Mouse (Mus musculus) CH12.LX (cell line): ENCODE results near the gene Cap1. TPM values are rescaled to one million over a fixed set of nuclear protein-coding genes. Genes with fewer than 3 reads are reported as not detected.

Experiments
- DNase-seq: peaks from one replicate; pipeline ENCODE4 v3.0.0-alpha.2; 2013; ENCODE audit errors: extremely low read depth
- H3K27ac ChIP-seq: 2 replicates; pipeline ENCODE4 v1.5.1; 2012; ENCODE audit warnings: low read depth, mild to moderate bottlenecking, control low read depth, moderate library complexity; ENCODE audit not compliant: insufficient read depth
- H3K27me3 ChIP-seq: replicated peaks from 2 replicates; pipeline ENCODE3; 2012; ENCODE audit warnings: inconsistent platforms
- H3K36me3 ChIP-seq, 2 experiments: replicated peaks in 1 of 2; 2 replicates each; pipeline versions ENCODE3 to v1.6.1; 2012; ENCODE audit warnings: inconsistent platforms in 1 of 2, low read length in 1 of 2, mild to moderate bottlenecking in 1 of 2, mixed read lengths in 1 of 2, moderate library complexity in 1 of 2; ENCODE audit not compliant: control insufficient read depth in 1 of 2, insufficient read depth in 1 of 2
- H3K4me1 ChIP-seq, 2 experiments: 2 replicates each; pipeline ENCODE4 v1.6.1; 2012; ENCODE audit warnings: inconsistent platforms in 1 of 2, moderate library complexity in 1 of 2; ENCODE audit not compliant: insufficient read depth in 2 of 2, control insufficient read depth in 1 of 2
- H3K4me2 ChIP-seq: 2 replicates; pipeline ENCODE4 v1.6.1; 2012; ENCODE audit warnings: low read depth, mild to moderate bottlenecking, control low read depth; ENCODE audit not compliant: poor library complexity, insufficient read depth, severe bottlenecking
- H3K4me3 ChIP-seq, 3 experiments: fragments of 150-350 bp in 1 of 3; sonication (generic) in 1 of 3; replicated peaks in 1 of 3; 2 replicates each; pipeline versions ENCODE3 to v1.5.1; 2011 to 2012; ENCODE audit warnings: low read depth in 2 of 3, low read length in 2 of 3, mild to moderate bottlenecking in 2 of 3, moderate library complexity in 2 of 3, control low read depth in 1 of 3, improper control_type of control experiment in 1 of 3, inconsistent platforms in 1 of 3, mixed read lengths in 1 of 3; ENCODE audit not compliant: poor library complexity in 1 of 3
- H3K79me2 ChIP-seq: replicated peaks from 2 replicates; pipeline ENCODE4 v1.6.1; 2012; ENCODE audit warnings: mild to moderate bottlenecking, moderate library complexity; ENCODE audit not compliant: control insufficient read depth, poor library complexity, insufficient read depth, severe bottlenecking; ENCODE audit errors: extremely low read depth
- H3K9ac ChIP-seq: 2 replicates; pipeline ENCODE4 v1.6.1; 2012; ENCODE audit warnings: low read depth, mild to moderate bottlenecking, control low read depth, moderate library complexity; ENCODE audit not compliant: insufficient read depth
- H3K9me3 ChIP-seq: replicated peaks from 2 replicates; pipeline ENCODE3; 2012; ENCODE audit warnings: low read length, inconsistent platforms, mixed read lengths
- CHD1 ChIP-seq: IDR thresholded peaks from 2 replicates; pipeline ENCODE4 v1.6.1; 2012; ENCODE audit warnings: low read depth, low read length, improper control_type of control experiment, inconsistent platforms
- EP300 ChIP-seq: IDR thresholded peaks from 2 replicates; pipeline ENCODE4 v1.6.1; 2011; ENCODE audit warnings: low read length, improper control_type of control experiment
- ETS1 ChIP-seq: conservative IDR thresholded peaks from 2 replicates; pipeline ENCODE4 v1.6.1; 2012; ENCODE audit warnings: low read depth, mild to moderate bottlenecking, inconsistent platforms, low read length, improper control_type of control experiment, moderate library complexity
- IRF4 ChIP-seq: IDR thresholded peaks from 2 replicates; pipeline ENCODE4 v1.6.1; 2014; ENCODE audit warnings: low read depth, mild to moderate bottlenecking, inconsistent platforms, low read length, improper control_type of control experiment
- JUN ChIP-seq: IDR thresholded peaks from 2 replicates; pipeline ENCODE4 v1.6.1; 2011; ENCODE audit warnings: low read depth, mild to moderate bottlenecking, low read length, improper control_type of control experiment, moderate library complexity; ENCODE audit not compliant: insufficient read depth
- MEF2A ChIP-seq: IDR thresholded peaks from 2 replicates; pipeline ENCODE4 v1.6.1; 2014; ENCODE audit warnings: low read depth, mild to moderate bottlenecking, inconsistent platforms, low read length, improper control_type of control experiment, borderline replicate concordance
- MXI1 ChIP-seq: IDR thresholded peaks from 2 replicates; pipeline ENCODE4 v1.6.1; 2011; ENCODE audit warnings: mild to moderate bottlenecking, low read depth, low read length, improper control_type of control experiment
- MYC ChIP-seq: IDR thresholded peaks from 2 replicates; pipeline ENCODE4 v1.6.1; 2011; ENCODE audit warnings: low read depth, mild to moderate bottlenecking, improper control_type of control experiment, low read length
- NELFE ChIP-seq: IDR thresholded peaks from 2 replicates; pipeline ENCODE4 v1.6.1; 2011; ENCODE audit warnings: low read depth, low read length, improper control_type of control experiment
- NRF1 ChIP-seq: IDR thresholded peaks from 2 replicates; pipeline ENCODE4 v1.6.1; 2014; ENCODE audit warnings: low read depth, mild to moderate bottlenecking, inconsistent platforms, low read length, improper control_type of control experiment, moderate library complexity
- PAX5 ChIP-seq: IDR thresholded peaks from 2 replicates; pipeline ENCODE4 v1.6.1; 2012; ENCODE audit warnings: low read length, inconsistent platforms, mixed read lengths
- POLR2A ChIP-seq: IDR thresholded peaks from 2 replicates; pipeline ENCODE4 v1.6.1; 2011; ENCODE audit warnings: low read depth, mild to moderate bottlenecking, improper control_type of control experiment, low read length
- POLR2AphosphoS2 ChIP-seq: IDR thresholded peaks from 2 replicates; pipeline ENCODE4 v1.6.1; 2011; ENCODE audit warnings: low read depth, low read length, improper control_type of control experiment
- SIN3A ChIP-seq: IDR thresholded peaks from 2 replicates; pipeline ENCODE4 v1.6.1; 2012; ENCODE audit warnings: low read length, improper control_type of control experiment, inconsistent platforms
- SMC3 ChIP-seq: IDR thresholded peaks from 2 replicates; pipeline ENCODE4 v1.6.1; 2011; ENCODE audit warnings: low read depth, low read length, improper control_type of control experiment
- ZC3H11A ChIP-seq: IDR thresholded peaks from 2 replicates; pipeline ENCODE4 v1.6.1; 2012; ENCODE audit warnings: low read depth, mild to moderate bottlenecking, inconsistent platforms, low read length, improper control_type of control experiment
- ZMIZ1 ChIP-seq: IDR thresholded peaks from 2 replicates; pipeline ENCODE4 v1.6.1; 2012; ENCODE audit warnings: low read depth, mild to moderate bottlenecking, inconsistent platforms, low read length, improper control_type of control experiment
- ZNF384 ChIP-seq: IDR thresholded peaks from 2 replicates; pipeline ENCODE4 v1.6.1; 2012; ENCODE audit warnings: low read depth, low read length, improper control_type of control experiment, inconsistent platforms
- dilution Hi-C: fragments of 300-500 bp; cut with MboI; formaldehyde crosslinking; loops from 2 replicates; pipeline ENCODE4 v1.14.3; 2020; ENCODE audit warnings: low sequenced_read_pairs; ENCODE audit not compliant: extremely low pct_unique_long_range_greater_than_20kb, extremely low pct_ligation_motif_present
- in situ Hi-C: fragments of 300-500 bp; cut with MboI; formaldehyde crosslinking; loops from 3 replicates; pipeline ENCODE4 v1.14.3; 2019; ENCODE audit warnings: low sequenced_read_pairs, low pct_ligation_motif_present, low pct_unique_long_range_greater_than_20kb, mixed read lengths
- polyA plus RNA-seq: library from polyadenylated mRNA; unstranded; fragments of >175 nt; gene quantifications from 2 replicates; pipeline ENCODE4 v1.2.1, GENCODE M21; 2012; ENCODE audit warnings: low read depth; ENCODE audit not compliant: insufficient read length
- total RNA-seq, 2 experiments: library from RNA; depleted of rRNA; stranded (reverse); fragments of 300-350 nt in 1 of 2; fragments of >200 nt in 1 of 2; gene quantifications; 2 replicates each; pipeline ENCODE4 v1.2.3; 2012 to 2014

Cap1 gene
- total and polyA plus RNA-seq, 3 experiments: 118 to 195 (median 159) TPM

DNA sequence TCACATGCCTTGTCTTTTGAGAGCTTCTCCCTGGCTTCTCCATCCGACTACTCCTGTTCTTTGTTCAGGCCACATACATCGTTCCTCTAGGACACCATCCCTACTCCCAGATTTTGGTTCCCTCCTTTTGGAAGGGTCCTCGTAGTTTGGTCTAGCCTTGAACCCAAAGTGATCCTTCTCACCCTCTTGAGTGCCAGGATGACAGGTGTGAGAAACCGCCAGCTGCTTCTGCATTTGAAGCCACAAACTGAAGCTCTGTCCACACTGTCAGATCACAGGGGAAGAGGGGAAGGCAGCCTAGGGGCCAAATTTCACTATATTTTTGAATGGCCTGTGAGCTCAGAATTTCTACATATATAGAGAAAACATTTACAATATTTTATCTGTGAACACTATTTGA, 31.1 kb downstream of the Cap1 start:
- Histone ChIP-seq H3K27me3 (no peaks in the 10 kb centered on the region), H3K4me2 (no peak overlapping the region), H3K27ac (0 out of 2 replicates have a peak overlapping the region, but pooled peaks have one; percentile 2), H3K4me3 (no peak overlapping the region), H3K79me2 (no peaks in the 10 kb centered on the region), H3K9me3 (no peaks in the 10 kb centered on the region), H3K4me1 (peaks cover 6 to 47% of the 10 kb centered on the region in 2 experiments), H3K9ac (no peak overlapping the region), H3K36me3 (peaks cover 59 to 85% of the 10 kb centered on the region in 2 experiments)
- TF ChIP-seq NRF1: no peak
- in situ Hi-C loops (no loop called here), dilution Hi-C loops (no loop called here)
- DNase-seq: no peak

DNA sequence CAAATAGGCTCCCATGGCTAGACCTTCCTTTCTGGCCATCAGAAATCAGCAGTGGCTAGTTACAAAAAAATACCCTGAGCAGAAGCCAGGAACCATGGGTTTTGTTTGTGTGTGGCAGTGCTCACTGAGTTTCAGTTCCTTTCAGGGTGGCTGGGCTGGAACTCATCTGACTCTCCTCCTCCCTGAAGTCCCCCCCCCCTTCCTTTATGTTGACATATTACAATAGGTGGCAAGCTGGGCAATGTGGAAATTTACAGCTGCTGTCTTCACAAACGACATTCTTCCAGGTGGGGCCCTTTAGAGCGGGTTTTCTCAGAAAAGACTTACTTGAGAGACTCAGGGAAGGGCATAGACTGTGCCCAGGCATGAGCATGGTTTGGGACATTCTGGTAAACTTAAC, 32.2 kb downstream of the Cap1 start:
- H3K9ac ChIP-seq: no peak overlapping the region
- peaks cover 6 to 55% of the 10 kb centered on the region in 2 experiments for H3K4me1 ChIP-seq
- H3K79me2 ChIP-seq: no peaks in the 10 kb centered on the region
- peak; percentile 66 for DNase-seq
- H3K27me3 ChIP-seq: no peaks in the 10 kb centered on the region
- in situ Hi-C loops: no loop called here
- H3K4me2 ChIP-seq: no peak overlapping the region
- H3K4me3 ChIP-seq: no peak overlapping the region
- TF ChIP-seq NELFE (no peak), POLR2AphosphoS2 (no peak), SMC3 (no peak), MXI1 (no peak), PAX5 (no peak), MYC (no peak), MEF2A (no peak; the same call in 1 of the 2 replicates), ZC3H11A (no peak), ZMIZ1 (no peak), ZNF384 (peak; percentile 30; the same call in 1 of the 2 replicates), IRF4 (peak; percentile 96), POLR2A (no peak; the same call in 1 of the 2 replicates), EP300 (peak; percentile 83), ETS1 (peak; percentile 52; the same call in 1 of the 2 replicates), CHD1 (no peak), SIN3A (peak; percentile 50; the same call in 1 of the 2 replicates), JUN (no peak), NRF1 (no peak)
- peak overlapping the region; percentile 74; the same call in 1 of the 2 replicates for H3K27ac ChIP-seq
- H3K9me3 ChIP-seq: no peaks in the 10 kb centered on the region
- dilution Hi-C loops: no loop called here
- H3K36me3 ChIP-seq: peaks cover 58 to 84% of the 10 kb centered on the region in 2 experiments
